Mouse (Mus musculus) embryo, embryonic 11 days (tissue): ENCODE data around the gene Smyd3.

ENCODE experiments used
- DNase-seq: peaks from one replicate; pipeline ENCODE4 v3.0.0-alpha.2; 2015

Smyd3 gene

DNA sequence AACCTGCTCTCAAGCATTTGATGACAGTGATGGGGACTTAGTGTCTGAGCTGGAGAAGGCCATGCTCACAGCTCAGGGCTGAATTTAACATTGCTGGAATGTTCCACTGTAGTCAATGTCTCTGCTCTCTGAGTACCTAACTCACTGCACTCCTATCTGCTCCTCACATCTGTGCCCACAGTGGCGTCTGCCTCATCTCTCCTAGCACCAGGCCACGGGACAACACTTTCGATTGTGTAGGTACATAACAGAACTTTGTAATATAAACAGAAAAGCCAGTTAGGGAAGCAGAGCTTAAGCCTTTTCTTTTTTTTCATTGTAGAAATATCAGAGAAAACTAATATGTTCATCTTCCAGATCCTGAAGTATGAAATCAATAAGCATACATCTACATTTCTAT, 462.1 kb downstream of the Smyd3 start:
- no peak for DNase-seq

DNA sequence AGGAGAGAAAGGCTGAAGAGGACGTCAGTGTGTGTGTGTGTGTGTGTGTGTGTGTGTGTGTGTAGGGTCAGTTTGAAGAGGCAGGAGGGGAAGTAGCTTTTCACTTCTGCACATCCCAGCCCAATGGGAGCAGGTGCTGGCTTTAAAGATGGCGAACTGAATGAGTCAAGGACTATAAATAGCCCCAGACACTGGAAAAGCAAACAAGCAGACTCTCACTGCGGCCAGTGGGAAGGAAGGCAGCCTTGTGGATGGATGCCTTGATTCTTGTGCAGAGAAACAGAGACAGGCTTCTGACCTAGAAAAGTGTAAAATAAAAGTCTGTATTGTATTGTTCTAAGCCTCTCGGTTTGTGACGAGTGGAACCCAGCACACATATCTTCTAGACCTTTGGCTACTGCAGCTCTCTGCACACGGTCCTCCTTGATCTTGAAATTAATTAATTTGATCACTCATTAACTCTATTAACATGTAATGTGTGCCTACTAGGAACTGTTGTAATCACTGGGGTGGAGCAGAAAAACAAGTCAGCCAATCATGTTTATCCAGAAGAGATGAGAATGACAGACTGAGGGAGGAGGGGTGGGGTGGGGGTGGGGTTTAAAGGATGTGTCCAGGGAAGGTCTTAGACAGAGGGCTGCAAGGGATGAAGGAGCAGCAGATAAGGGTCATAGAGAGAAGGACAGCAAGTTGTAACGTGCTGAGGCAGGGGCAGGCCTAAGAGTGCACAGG, 463.3 kb downstream of the Smyd3 start:
- DNase-seq: no peak

DNA sequence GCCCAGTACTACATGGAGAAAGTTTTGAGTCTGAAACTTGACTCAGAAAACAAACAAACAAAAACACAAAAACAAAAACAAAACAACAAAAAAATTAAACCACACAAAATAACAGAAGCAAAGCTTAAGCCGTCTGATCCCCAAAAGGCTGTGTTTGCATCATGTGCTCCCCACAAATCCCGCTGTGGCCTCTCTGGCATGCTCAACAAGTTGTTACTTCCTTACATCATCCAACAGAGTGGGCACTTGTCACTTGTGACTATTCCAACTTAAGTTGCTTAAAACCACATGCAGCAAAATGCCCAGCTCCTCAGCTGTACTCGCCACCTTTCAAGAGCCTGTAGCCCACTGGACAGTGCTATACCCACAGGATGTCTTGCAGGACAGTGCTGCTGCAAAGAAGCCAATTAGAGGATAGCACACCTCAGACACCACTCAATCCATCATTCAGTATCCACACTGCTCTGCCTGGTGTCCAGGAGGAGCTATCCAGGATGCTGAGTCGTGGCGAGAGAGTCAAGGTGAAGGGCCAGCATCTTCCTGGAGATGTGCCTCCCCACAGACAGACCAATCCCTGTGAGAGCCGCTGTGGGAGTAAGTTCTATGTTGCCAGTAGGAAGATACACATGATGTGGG, 465.2 kb downstream of the Smyd3 start:
- DNase-seq: no peak

DNA sequence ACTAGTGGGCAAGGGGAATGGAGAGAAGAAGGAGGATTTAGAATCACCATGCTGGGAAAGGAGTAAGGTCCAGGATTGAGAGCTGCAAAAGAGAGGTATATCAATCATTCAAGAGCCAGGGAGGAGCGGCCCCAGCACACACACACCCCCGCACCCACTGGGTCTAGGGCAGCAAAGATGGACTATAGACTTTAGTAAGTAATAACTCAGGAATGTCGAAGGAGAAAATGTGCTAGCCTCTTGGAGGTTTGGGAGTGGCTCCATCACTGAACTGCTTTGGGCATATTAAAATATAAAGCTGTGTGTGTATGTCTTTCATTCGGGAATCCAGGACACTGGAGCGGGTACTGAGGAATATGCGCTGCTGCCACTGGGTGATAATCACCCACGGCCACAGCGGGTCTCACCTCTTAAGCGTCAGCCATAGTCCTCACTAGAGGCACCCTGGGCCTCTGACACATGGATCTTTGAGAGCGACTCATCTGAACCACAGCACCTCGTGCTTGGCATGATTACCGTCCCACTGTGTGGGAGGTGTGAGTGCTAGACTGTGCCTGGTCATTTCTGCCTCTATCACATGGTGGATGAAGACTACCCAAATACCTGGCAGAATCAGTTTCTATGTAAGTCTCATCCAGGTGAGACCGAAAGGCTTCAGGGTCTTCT, 469.8 kb downstream of the Smyd3 start:
- no peak for DNase-seq

DNA sequence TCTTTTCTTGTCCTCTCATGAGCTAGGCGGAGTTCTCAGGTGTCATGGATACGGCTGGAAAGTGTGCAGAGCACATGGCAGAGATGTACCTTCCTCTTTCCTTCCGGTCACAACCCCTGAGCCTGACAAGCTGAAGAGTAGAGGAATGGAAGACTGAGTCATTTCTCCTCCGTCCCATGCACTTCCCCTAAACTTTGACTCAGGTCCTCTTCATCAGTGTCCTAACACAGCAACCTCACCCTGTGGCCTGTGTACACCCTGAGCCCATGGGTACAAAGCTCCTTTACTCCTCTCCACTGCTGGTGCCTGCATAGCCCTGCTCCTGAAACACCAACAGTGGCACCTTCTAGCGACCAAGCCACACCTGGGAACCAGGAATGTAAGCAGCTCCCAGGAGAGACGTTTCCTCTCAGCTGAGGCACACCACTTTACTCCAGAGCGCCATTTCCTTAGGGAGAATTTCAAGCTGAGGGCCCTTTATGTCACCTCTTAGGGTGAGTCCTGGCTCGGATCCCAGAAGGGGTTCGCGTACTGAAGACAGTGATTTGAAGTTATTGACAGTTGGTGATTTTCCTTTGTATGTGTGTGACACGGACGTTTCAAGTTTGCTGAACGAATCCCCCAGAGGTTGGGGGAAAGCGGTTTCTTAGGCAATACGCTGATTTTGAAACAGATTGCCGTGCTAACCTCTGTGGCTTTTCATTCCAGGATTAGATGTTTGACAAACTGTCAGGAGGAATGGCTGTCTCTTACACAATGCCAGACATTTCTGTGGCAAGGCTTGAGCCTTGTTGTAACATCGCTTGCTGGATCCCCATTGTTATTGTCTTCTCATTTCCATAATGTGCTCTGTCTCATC, 471.8 kb downstream of the Smyd3 start:
- no peak for DNase-seq

DNA sequence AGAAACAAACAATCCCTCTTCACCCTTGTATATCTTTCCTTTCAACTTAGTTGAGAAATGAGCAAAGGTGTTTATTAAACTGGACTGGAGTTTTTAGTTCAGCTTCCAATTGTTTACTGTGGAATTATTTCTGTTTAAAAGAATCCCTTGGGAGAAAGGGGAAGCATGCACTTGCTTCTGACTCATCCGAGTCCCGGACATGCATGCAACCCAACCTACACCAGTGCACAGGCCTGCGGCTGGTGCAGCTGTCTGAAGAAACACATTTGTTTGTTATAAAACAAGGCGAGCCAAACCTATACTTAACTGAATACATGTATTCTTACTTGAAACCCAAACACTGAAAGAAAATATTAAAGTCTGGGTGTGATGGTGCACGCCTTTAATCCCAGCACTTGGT, 473.7 kb downstream of the Smyd3 start:
- DNase-seq: no peak

DNA sequence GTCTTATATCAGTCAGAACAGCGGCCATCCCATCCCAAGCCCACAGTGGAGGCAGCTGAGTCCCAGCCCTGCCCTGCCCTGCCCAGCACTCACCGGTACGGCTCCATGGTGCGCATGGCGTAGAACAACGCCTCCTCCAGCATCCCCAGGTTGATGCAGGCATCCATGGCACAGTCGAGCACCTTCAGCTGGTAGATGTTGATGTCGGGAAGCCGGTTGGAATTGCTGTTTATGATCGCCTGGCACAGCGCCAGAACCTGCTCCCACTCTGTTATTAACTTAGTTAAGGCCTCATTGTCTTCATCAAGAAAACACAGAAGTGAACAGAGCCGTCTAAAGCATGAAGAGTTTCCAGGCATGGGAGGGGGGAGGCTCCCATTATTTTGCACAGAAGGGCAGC, 474.2 kb downstream of the Smyd3 start:
- no peak for DNase-seq

DNA sequence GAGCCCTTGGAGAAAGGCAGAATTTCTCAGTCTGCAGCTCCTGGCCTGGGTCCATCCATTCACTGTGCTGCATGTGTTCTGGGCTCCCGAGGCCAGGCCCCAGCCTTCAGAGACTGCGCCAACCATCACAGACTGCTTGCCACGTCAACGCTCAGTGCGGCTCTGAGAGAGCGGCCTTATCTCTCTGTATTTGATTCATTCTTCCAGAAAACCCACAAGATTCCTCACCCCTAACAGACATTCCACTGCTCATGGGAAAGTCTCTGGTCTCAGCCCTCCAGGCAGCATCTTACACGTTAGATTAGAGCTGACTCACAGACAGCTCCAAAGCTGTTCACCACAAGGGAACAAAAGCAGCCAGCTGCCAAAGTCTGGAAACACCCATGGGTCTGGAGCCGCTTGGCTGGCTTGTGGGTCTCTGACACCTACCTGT, 475.9 kb downstream of the Smyd3 start:
- DNase-seq: no peak

DNA sequence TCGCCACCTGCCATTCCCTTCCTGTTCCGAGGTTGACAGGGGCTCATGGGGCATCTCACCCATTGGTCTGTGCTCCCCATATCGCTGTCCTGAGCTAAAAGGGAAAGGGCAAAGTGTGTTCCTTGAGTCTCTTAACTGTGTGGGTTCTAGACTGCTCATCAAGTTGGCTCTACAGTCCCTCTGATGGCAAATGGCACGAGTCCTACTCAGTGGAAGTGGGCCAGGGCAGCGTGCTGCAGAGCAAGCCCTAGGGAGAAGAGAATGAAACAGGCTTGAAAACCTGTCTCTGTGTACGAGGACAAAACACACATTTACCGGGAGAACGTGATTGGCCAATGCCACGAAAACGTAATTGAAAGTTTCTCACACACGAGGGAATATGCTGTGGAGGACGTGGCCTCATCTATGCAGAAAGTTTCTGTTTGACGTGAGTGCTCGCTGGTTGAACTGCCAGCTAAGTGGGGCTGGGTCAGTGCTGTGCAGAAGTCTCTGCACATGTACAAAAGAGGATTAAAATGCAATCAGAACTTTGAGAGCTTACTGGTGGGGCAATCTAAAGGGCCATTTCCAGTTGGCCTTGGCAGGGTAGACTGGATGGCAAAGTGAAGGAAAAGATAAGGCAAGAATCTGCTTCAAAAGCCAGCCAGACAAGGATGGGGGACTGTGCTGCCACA, 476.5 kb downstream of the Smyd3 start:
- no peak for DNase-seq

DNA sequence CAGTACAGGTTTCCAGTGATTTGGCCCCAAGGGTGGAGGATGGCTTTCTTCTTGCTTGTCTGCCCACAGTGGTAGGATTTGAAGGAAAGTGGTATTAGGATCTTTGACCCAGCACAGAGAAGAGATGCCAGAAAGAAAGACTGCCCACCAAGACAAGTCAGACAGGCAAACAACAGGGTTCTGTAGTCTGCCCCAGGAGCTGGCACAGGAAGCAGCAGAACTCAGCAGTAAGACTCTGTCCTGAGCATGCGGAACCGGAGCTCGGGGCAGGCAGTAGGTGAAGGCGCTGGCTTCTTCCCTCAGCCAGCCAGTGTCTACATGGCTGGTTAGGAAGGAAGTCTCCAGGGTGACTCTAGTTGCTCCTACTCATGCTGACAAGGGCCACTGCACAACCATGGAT, 479.0 kb downstream of the Smyd3 start:
- DNase-seq: no peak

DNA sequence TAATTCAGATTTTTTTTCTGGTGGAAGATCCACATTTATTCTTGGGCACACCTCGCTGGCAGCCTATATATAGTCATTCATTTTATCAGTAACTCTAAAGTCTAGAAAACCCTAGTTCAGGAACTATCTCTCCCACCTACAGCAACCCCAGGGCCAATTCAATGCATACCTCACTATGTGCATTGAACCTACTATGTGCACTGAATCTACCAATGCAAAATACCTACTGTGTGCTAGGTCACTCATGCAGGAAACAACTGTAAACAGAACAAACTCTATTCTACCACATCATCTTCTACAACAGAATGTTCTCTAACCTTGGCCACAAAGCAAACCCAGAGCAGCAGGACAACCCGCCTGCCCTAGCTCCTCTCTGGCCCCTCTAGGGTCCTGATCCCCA, 484.9 kb downstream of the Smyd3 start:
- DNase-seq: no peak

DNA sequence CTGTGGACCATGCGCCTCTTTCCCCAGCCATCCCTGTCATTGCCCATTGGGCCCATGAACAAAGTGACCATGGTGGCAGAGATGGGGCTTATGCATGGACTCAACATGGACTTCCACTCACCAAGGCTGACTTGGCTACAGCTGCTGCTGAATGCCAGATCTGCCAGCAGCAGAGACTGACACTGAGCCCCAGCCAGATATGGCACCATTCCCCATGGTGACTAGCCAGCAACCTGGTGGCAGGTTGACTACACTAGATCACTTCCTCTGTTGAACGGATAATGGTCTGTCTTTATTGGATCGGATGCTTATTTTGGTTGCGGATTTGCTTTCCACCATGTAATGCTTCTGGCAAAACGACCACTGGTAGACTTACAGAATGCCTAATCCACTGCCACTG, 486.3 kb downstream of the Smyd3 start:
- no peak for DNase-seq

DNA sequence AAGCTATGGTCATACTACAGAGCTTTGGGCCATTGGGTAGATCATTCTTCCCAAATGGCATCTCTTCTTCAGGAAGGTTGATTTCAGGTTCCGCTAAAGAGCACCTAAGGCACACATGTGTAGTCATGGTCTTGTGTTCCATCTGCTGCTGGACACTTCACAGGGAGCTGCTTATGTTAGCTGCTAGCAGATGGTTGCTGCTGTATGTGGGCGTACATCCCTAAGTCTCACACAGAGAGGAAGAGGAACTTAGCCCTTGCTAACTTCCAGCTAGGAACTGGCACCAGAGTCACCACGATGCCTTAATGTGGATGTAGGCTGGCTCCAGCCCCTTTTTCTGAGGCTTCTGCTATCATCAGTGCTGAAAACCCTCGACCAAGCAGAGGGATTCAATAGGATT, 491.2 kb downstream of the Smyd3 start:
- no peak for DNase-seq

DNA sequence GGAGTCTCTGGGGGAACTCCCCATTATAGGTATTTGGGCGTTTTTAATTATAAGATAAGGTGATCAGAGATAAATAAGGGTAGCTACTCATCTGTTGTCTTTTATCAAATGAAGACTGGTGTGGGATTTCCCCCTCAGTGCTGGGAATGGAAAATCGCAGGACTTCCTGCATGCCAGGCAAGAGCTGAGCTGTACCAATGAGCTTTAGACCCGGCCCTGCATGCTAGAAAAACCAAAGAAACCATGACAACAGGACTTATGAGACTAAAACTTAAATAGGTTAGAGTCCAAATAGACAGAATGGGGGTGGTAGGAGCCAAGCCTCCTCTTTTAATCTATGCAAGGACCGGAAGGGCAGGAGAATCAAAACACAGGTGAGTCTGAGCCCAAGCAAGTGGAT, 492.7 kb downstream of the Smyd3 start:
- no peak for DNase-seq

DNA sequence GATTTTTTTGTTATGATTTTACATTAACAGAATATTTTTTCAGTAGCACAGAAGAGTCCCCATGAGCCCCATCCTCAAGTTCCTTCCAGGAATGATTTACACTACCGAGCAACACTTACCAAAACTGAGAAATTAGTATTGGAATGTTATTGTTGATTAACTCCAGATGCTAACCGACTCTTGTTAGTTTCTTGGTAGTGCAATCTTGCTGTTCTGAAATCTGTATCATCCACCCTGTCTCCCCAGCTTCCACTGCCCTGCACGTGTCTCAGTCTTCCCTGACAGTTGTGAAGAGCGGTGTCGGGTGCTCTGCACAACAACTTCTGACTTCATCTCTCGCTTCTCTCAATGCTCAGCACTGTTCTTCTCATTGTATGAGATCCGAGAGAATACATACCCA, 494.4 kb downstream of the Smyd3 start:
- no peak for DNase-seq

DNA sequence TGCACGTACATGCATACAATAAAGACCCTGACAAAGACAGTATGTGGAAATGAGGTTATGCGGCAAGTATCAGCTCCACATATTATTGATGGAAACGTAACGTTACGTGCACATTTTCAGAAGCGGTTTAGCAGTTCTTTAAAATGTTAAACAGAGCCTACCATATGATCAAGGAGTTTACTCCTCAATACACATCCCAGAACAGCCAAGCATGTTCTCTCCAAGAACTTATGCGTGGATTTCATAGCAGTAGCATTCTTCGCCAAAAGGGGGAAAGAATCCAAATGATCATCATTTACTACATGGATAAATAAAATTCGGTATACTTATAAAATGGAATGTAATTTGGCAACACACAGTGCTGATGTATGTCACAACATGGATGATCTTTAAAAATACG, 500.4 kb downstream of the Smyd3 start:
- DNase-seq: no peak

DNA sequence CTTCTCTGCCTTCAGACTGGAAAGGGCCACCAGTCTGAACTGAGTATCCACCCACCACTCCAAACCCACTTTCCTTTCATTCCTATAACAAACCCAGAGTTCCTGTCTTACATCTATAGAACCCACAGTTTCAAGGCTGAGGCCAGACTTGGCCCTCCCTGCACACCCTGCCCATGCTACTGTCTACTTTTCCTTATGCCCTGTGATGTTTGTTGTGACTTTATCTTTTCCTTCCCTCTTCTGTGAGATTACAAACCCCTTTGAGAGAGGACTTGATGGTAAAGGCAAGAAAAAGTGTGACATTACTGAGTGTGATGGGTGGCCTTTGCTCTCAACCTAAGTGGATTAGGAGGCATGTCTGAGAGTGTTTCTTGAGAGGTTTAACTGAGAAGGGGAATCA, 504.8 kb downstream of the Smyd3 start:
- DNase-seq: no peak

DNA sequence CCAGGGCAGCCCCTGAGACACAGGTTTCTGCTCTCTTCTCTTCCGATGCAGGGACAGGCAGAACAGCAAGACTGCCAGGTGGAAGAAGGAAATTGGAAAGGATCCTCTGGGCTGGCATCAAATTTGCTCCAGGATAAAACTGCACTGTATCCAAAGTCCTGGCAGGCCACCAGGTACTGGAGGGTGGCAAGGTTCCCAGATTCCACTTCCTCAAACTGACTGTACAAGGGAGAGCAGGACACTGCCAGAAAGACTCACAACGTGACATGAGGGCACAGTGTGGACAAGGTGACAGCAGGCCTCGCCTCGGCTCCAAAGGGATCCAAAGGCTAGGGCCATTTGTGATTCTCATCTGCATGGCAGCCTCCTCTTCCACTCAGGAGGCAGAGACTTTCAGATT, 505.6 kb downstream of the Smyd3 start:
- no peak for DNase-seq

DNA sequence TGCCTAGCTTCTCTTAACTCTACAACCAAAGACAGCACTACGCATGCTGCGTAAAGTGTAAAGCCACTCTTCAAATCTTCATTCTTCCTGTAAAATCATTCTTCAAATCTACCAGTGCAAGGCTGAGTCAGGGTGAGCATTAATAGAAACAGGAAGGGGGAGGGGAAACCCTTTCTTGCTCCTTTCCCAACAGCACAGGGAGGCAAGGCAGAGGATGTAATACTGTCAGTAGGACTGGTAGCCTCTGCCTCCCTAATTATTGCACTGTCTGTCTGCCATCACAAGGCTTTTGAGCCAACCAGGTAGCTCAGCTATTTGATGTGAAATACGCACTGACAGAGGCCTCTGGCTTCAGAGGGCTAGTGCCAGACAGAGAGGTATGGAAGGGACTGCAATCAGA, 507.1 kb downstream of the Smyd3 start:
- DNase-seq: no peak

DNA sequence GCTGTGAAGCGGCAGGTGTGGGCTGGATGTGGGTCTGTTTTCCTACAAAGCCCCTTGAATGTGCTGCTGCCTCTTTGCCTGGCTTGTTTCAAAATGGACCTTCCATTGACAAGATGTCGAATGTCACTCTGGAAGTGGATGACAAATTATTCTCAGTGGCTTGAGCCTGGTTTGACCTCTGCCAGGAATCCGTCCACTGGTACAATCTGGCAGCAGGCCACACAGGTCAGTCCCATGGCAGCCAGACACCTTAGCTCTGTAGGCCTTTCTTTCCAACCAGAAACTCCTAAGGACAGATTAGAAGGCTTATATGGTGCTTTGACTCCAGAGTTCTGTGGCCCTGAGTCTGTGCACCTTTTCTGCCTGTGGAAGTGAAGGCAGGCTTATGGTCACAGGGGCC, 507.9 kb downstream of the Smyd3 start:
- no peak for DNase-seq

DNA sequence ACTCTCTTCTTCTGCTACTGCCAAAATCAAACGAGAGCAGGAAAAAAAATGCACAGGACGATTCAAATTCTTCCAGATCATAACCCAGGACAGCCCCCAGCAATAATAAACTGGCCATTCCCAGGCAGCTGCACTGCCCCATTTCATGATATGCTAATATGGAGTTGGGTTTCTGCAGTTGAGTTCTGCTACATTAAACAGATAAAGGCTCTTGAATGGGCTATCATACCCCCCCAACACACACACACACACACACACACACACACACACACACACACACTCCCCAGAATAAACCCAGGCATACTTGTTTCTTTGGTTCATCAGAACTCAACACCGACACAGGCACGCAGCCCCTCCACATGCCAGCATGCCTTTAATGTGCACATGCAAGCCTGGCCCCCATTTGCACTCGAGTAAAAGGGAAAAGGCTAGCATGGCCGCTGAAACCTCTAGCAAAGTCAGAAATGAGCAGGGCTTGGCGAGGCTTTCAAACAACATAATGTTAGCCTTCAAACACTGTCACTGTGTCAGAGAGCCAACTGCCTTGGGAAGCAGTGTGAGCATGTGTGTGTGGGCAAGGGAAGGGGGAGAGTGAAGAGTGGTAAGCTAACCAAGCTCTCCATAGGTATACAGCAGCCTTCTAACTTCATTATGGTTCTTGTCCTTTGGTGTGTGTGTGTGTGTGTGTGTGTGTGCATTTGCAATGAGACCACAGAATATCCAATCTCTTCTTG, 513.5 kb downstream of the Smyd3 start:
- DNase-seq: no peak
